Mouse (Mus musculus): ENCODE measurements around the gene Nanp.

GRCm38 (mm10) chr2:151038811-151039222, 381 bp downstream of the Nanp start:
- no peak for TF ChIP-seq EP300 (IDR thresholded peaks at IDR 0.05; ENCODE audit: low read depth)
- no peak for TF ChIP-seq CTCF (IDR thresholded peaks at IDR 0.05; ENCODE audit: low read depth)
